Mouse (Mus musculus): Measurements from ENCODE around the gene Slc8a2. TPM values are rescaled to one million over a fixed set of nuclear protein-coding genes. Genes with fewer than 3 reads are reported as not detected.

Gene Slc8a2
- polyA plus RNA-seq, 1 experiment, result not detected

GRCm38 (mm10) chr7:16175542-16175931 lies 45.9 kb downstream of the Slc8a2 start:
- no peak for TF ChIP-seq GATA1 (IDR thresholded peaks at IDR 0.05; ENCODE audit: borderline replicate concordance, low read length)
- Histone ChIP-seq H3K4me3 (replicated peaks) (peak overlapping the region; percentile 89), H3K9me3 (no peaks in the 10 kb centered on the region), H3K4me1 (peaks cover 24% of the 10 kb centered on the region), H3K36me3 (replicated peaks; ENCODE audit: low read length) (no peaks in the 10 kb centered on the region), H3K27me3 (replicated peaks) (peaks cover 92% of the 10 kb centered on the region)

GRCm38 (mm10) chr7:16178114-16178513 lies 48.5 kb downstream of the Slc8a2 start:
- no peak overlapping the region for H3K4me3 ChIP-seq (replicated peaks)
- TF ChIP-seq FLI1 (IDR thresholded peaks at IDR 0.05; ENCODE audit: low read length), result no peak
- TF ChIP-seq GATA1 (IDR thresholded peaks at IDR 0.05; ENCODE audit: borderline replicate concordance, low read length), result no peak
- H3K27me3 ChIP-seq (replicated peaks), result peaks cover 76% of the 10 kb centered on the region
- no peaks in the 10 kb centered on the region for H3K36me3 ChIP-seq (replicated peaks; ENCODE audit: low read length)
- H3K4me1 ChIP-seq, result peaks cover 24% of the 10 kb centered on the region
- no peaks in the 10 kb centered on the region for H3K9me3 ChIP-seq

GRCm38 (mm10) chr7:16183663-16184062 lies 54.0 kb downstream of the Slc8a2 start:
- Histone ChIP-seq H3K9me3 (no peaks in the 10 kb centered on the region), H3K4me3 (replicated peaks) (no peak overlapping the region), H3K27me3 (replicated peaks) (peaks cover 50% of the 10 kb centered on the region), H3K36me3 (replicated peaks; ENCODE audit: low read length) (no peaks in the 10 kb centered on the region), H3K4me1 (no peaks in the 10 kb centered on the region)
- no peak for TF ChIP-seq GATA1 (IDR thresholded peaks at IDR 0.05; ENCODE audit: borderline replicate concordance, low read length)
- TF ChIP-seq FLI1 (IDR thresholded peaks at IDR 0.05; ENCODE audit: low read length), result no peak

GRCm38 (mm10) chr7:16187494-16187893 lies 57.9 kb downstream of the Slc8a2 start:
- peaks cover 55% of the 10 kb centered on the region for H3K27me3 ChIP-seq (replicated peaks)
- H3K36me3 ChIP-seq (replicated peaks; ENCODE audit: low read length), result no peaks in the 10 kb centered on the region
- H3K4me3 ChIP-seq (replicated peaks), result no peak overlapping the region
- TF ChIP-seq FLI1 (IDR thresholded peaks at IDR 0.05; ENCODE audit: low read length), result no peak
- no peak for TF ChIP-seq GATA1 (IDR thresholded peaks at IDR 0.05; ENCODE audit: borderline replicate concordance, low read length)
- H3K9me3 ChIP-seq, result no peaks in the 10 kb centered on the region
- H3K4me1 ChIP-seq, result peaks cover 11% of the 10 kb centered on the region

- Histone ChIP-seq H3K27me3 (replicated peaks) (peaks cover 37% of the 10 kb centered on the region), H3K36me3 (replicated peaks; ENCODE audit: low read length) (peaks cover 15% of the 10 kb centered on the region), H3K9me3 (no peaks in the 10 kb centered on the region), H3K4me1 (peaks cover 28% of the 10 kb centered on the region), H3K4me3 (replicated peaks) (no peak overlapping the region)
- TF ChIP-seq FLI1 (IDR thresholded peaks at IDR 0.05; ENCODE audit: low read length) (no peak), GATA1 (IDR thresholded peaks at IDR 0.05; ENCODE audit: borderline replicate concordance, low read length) (no peak)
Observed at GRCm38 (mm10) chr7:16192315-16192714, 62.7 kb downstream of the Slc8a2 start.

- H3K36me3 ChIP-seq (replicated peaks; ENCODE audit: low read length), result peaks cover 25% of the 10 kb centered on the region
- TF ChIP-seq GATA1 (IDR thresholded peaks at IDR 0.05; ENCODE audit: borderline replicate concordance, low read length) (no peak), FLI1 (IDR thresholded peaks at IDR 0.05; ENCODE audit: low read length) (no peak)
- H3K4me3 ChIP-seq (replicated peaks), result no peak overlapping the region
- no peaks in the 10 kb centered on the region for H3K9me3 ChIP-seq
- peaks cover 33% of the 10 kb centered on the region for H3K4me1 ChIP-seq
- peaks cover 26% of the 10 kb centered on the region for H3K27me3 ChIP-seq (replicated peaks)
Observed at GRCm38 (mm10) chr7:16193702-16194101, 64.1 kb downstream of the Slc8a2 start.

GRCm38 (mm10) chr7:16196616-16197015 lies 67.0 kb downstream of the Slc8a2 start:
- TF ChIP-seq FLI1 (IDR thresholded peaks at IDR 0.05; ENCODE audit: low read length), result no peak
- no peak for TF ChIP-seq GATA1 (IDR thresholded peaks at IDR 0.05; ENCODE audit: borderline replicate concordance, low read length)
- no peak overlapping the region for H3K4me3 ChIP-seq (replicated peaks)
- H3K4me1 ChIP-seq, result peaks cover 49% of the 10 kb centered on the region

GRCm38 (mm10) chr7:16197166-16197565 lies 67.5 kb downstream of the Slc8a2 start:
- TF ChIP-seq FLI1 (IDR thresholded peaks at IDR 0.05; ENCODE audit: low read length) (no peak), GATA1 (IDR thresholded peaks at IDR 0.05; ENCODE audit: borderline replicate concordance, low read length) (no peak)
- Histone ChIP-seq H3K27me3 (replicated peaks) (no peaks in the 10 kb centered on the region), H3K4me1 (peaks cover 53% of the 10 kb centered on the region), H3K36me3 (replicated peaks; ENCODE audit: low read length) (peaks cover 57% of the 10 kb centered on the region), H3K9me3 (no peaks in the 10 kb centered on the region), H3K4me3 (replicated peaks) (peak overlapping the region; percentile 18)

More at GRCm38 (mm10) chr7:16196616-16197015, 67.0 kb downstream of the Slc8a2 start:
- Histone ChIP-seq H3K9me3 (no peaks in the 10 kb centered on the region), H3K36me3 (replicated peaks; ENCODE audit: low read length) (peaks cover 52% of the 10 kb centered on the region), H3K27me3 (replicated peaks) (no peaks in the 10 kb centered on the region)

- Histone ChIP-seq H3K4me1 (peaks cover 50% of the 10 kb centered on the region), H3K36me3 (replicated peaks; ENCODE audit: low read length) (peaks cover 71% of the 10 kb centered on the region)
Observed at GRCm38 (mm10) chr7:16198540-16198939, 68.9 kb downstream of the Slc8a2 start.

GRCm38 (mm10) chr7:16201136-16201535 lies 71.5 kb downstream of the Slc8a2 start:
- H3K4me1 ChIP-seq, result peaks cover 67% of the 10 kb centered on the region

More at GRCm38 (mm10) chr7:16198540-16198939, 68.9 kb downstream of the Slc8a2 start:
- Histone ChIP-seq H3K9me3 (no peaks in the 10 kb centered on the region), H3K4me3 (replicated peaks) (peak overlapping the region; percentile 2), H3K27me3 (replicated peaks) (no peaks in the 10 kb centered on the region)
- TF ChIP-seq GATA1 (IDR thresholded peaks at IDR 0.05; ENCODE audit: borderline replicate concordance, low read length) (no peak), FLI1 (IDR thresholded peaks at IDR 0.05; ENCODE audit: low read length) (no peak)

More at GRCm38 (mm10) chr7:16201136-16201535, 71.5 kb downstream of the Slc8a2 start:
- H3K27me3 ChIP-seq (replicated peaks), result no peaks in the 10 kb centered on the region
- TF ChIP-seq FLI1 (IDR thresholded peaks at IDR 0.05; ENCODE audit: low read length), result no peak
- TF ChIP-seq GATA1 (IDR thresholded peaks at IDR 0.05; ENCODE audit: borderline replicate concordance, low read length), result no peak
- H3K9me3 ChIP-seq, result no peaks in the 10 kb centered on the region
- peaks cover 92% of the 10 kb centered on the region for H3K36me3 ChIP-seq (replicated peaks; ENCODE audit: low read length)
- peak overlapping the region; percentile 2 for H3K4me3 ChIP-seq (replicated peaks)
